Mouse (Mus musculus) lung, embryonic 15.5 days (tissue): Measurements from ENCODE around the gene Trak2. TPM values are rescaled to one million over a fixed set of nuclear protein-coding genes. Genes with fewer than 3 reads are reported as not detected.
A peak's percentile ranks its signal among the peaks of the same experiment; 100 is the strongest.

Experiments
- ATAC-seq: fragments of 200-750 bp; cut with Nextera tagmentation; 2 replicates; pipeline ENCODE4 v1.8.0; 2017; ENCODE audit warnings: moderate number of reproducible peaks, borderline replicate concordance; ENCODE audit not compliant: low FRiP score, low TSS enrichment; ENCODE audit errors: extremely low read depth
- H3K27ac ChIP-seq: fragments of 300-500 bp; sonication (generic); 2 replicates; pipeline ENCODE4 v1.5.1; 2015; ENCODE audit warnings: moderate library complexity, mild to moderate bottlenecking, inconsistent platforms
- H3K27me3 ChIP-seq: fragments of 300-500 bp; sonication (generic); 2 replicates; pipeline ENCODE4 v1.6.1; 2015; ENCODE audit warnings: inconsistent platforms
- H3K36me3 ChIP-seq: fragments of 300-500 bp; sonication (generic); 2 replicates; pipeline ENCODE4 v1.6.1; 2015; ENCODE audit warnings: inconsistent platforms
- H3K4me1 ChIP-seq: fragments of 300-500 bp; sonication (generic); 2 replicates; pipeline ENCODE4 v1.6.1; 2015; ENCODE audit warnings: inconsistent platforms
- H3K4me2 ChIP-seq: fragments of 300-500 bp; sonication (generic); 2 replicates; pipeline ENCODE4 v1.6.1; 2015; ENCODE audit warnings: inconsistent platforms, mild to moderate bottlenecking, moderate library complexity
- H3K4me3 ChIP-seq: fragments of 300-500 bp; sonication (generic); 2 replicates; pipeline ENCODE4 v1.5.1; 2015; ENCODE audit warnings: mild to moderate bottlenecking, inconsistent platforms
- H3K9ac ChIP-seq: fragments of 300-500 bp; sonication (generic); 2 replicates; pipeline ENCODE4 v1.6.1; 2015; ENCODE audit warnings: inconsistent platforms
- H3K9me3 ChIP-seq: fragments of 300-500 bp; sonication (generic); 2 replicates; pipeline ENCODE4 v1.6.1; 2016; ENCODE audit warnings: inconsistent platforms
- WGBS: fragments of 180-500 bp; shearing (Covaris S2); methylation state at CpG from one replicate; pipeline ENCODE4 v1.1.7; 2015; 5-methylcytosine and 5-hydroxymethylcytosine counted together
- polyA plus RNA-seq: library from polyadenylated mRNA; unstranded; fragments of >200 nt; fragmentation: Nextera tagmentation; extraction: Ambion mirVana; gene quantifications from 2 replicates; pipeline ENCODE4 v1.2.1, GENCODE M21; 2015

Gene Trak2
- 14.0 and 14.6 TPM in 2 replicates for polyA plus RNA-seq

- peak within 1 kb of the TSS; percentile 91 for H3K4me2 ChIP-seq
- H3K4me1 ChIP-seq: peaks cover 16% of the 10 kb centered on the region; the same call in 1 of the 2 replicates
- H3K27me3 ChIP-seq: no peaks in the 10 kb centered on the region
- H3K36me3 ChIP-seq: no peaks in the 10 kb centered on the region
- no peaks in the 10 kb centered on the region for H3K9me3 ChIP-seq
- under 1% methylated on average over 69 of the region's 69 CpGs for WGBS
- peak within 1 kb of the TSS; percentile 95 for H3K4me3 ChIP-seq
- peak within 1 kb of the TSS; percentile 92 for H3K9ac ChIP-seq
- peak; percentile 97 for ATAC-seq
- H3K27ac ChIP-seq: peak within 1 kb of the TSS; percentile 86
These were observed at the start of gene Trak2, which contains the start of gene Stradb for GRCm38 (mm10) chr1:58973366-58974221. Trak2 (minus strand) TSS chr1:58973430. Stradb (plus strand) TSS chr1:58973522.

GRCm38 (mm10) chr1:59021556-59021955, 48.3 kb upstream of the Trak2 start:
- Histone ChIP-seq H3K4me3 (no peak overlapping the region), H3K4me2 (no peak overlapping the region), H3K27me3 (no peaks in the 10 kb centered on the region), H3K9me3 (no peaks in the 10 kb centered on the region), H3K36me3 (no peaks in the 10 kb centered on the region), H3K4me1 (no peaks in the 10 kb centered on the region), H3K27ac (no peak overlapping the region), H3K9ac (no peak overlapping the region)
- 73% methylated on average over 3 of the region's 3 CpGs for WGBS
- no peak for ATAC-seq

- H3K9ac ChIP-seq: no peak overlapping the region
- H3K27ac ChIP-seq: no peak overlapping the region
- 21% methylated on average over 4 of the region's 4 CpGs for WGBS
- ATAC-seq: no peak
- no peaks in the 10 kb centered on the region; the same call in 1 of the 2 replicates for H3K4me1 ChIP-seq
- H3K27me3 ChIP-seq: no peaks in the 10 kb centered on the region
- H3K36me3 ChIP-seq: no peaks in the 10 kb centered on the region
- H3K4me2 ChIP-seq: no peak overlapping the region
- H3K9me3 ChIP-seq: no peaks in the 10 kb centered on the region
- no peak overlapping the region for H3K4me3 ChIP-seq
These were observed 36.0 kb upstream of the Trak2 start for GRCm38 (mm10) chr1:59009250-59009649.

- no peak for ATAC-seq
- Histone ChIP-seq H3K4me3 (no peak overlapping the region), H3K9me3 (no peaks in the 10 kb centered on the region), H3K27ac (no peak overlapping the region), H3K4me1 (no peaks in the 10 kb centered on the region), H3K4me2 (no peak overlapping the region), H3K9ac (no peak overlapping the region), H3K36me3 (peaks cover 11% of the 10 kb centered on the region), H3K27me3 (no peaks in the 10 kb centered on the region)
- 87% methylated on average over 5 of the region's 5 CpGs for WGBS
These were observed 22.1 kb upstream of the Trak2 start for GRCm38 (mm10) chr1:58995313-58995712.

GRCm38 (mm10) chr1:58993723-58994122, 20.5 kb upstream of the Trak2 start:
- H3K4me1 ChIP-seq: no peaks in the 10 kb centered on the region
- no peak overlapping the region for H3K4me2 ChIP-seq
- H3K9ac ChIP-seq: no peak overlapping the region
- no peaks in the 10 kb centered on the region for H3K27me3 ChIP-seq
- no peak for ATAC-seq
- H3K9me3 ChIP-seq: no peaks in the 10 kb centered on the region
- H3K36me3 ChIP-seq: peaks cover 14% of the 10 kb centered on the region
- WGBS: 23% methylated on average over 1 of the region's 1 CpGs
- no peak overlapping the region for H3K4me3 ChIP-seq
- no peak overlapping the region for H3K27ac ChIP-seq

DNA sequence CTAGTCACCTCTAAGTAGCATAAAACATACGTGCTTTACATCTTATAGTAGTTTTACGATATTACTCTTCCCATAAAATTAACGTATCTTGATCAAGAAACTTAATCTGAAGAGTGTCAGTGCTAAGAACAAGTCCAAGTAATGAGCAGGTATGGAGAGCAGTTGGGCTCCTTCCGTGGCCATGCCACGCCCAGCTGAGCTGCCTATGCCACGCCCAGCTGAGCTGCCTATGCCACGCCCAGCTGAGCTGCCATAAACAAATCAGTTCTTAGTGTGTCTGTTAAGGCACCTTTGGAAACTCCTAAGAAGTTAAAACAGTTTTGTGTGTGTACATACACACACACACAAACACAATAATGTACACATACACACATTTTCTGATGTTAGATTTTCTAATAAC, 19.9 kb upstream of the Trak2 start:
- Histone ChIP-seq H3K4me3 (no peak overlapping the region), H3K9ac (no peak overlapping the region), H3K27ac (no peak overlapping the region), H3K36me3 (peaks cover 14% of the 10 kb centered on the region), H3K27me3 (no peaks in the 10 kb centered on the region), H3K4me1 (no peaks in the 10 kb centered on the region), H3K9me3 (no peaks in the 10 kb centered on the region), H3K4me2 (no peak overlapping the region)
- no peak for ATAC-seq
- WGBS: 87% methylated on average over 7 of the region's 7 CpGs

DNA sequence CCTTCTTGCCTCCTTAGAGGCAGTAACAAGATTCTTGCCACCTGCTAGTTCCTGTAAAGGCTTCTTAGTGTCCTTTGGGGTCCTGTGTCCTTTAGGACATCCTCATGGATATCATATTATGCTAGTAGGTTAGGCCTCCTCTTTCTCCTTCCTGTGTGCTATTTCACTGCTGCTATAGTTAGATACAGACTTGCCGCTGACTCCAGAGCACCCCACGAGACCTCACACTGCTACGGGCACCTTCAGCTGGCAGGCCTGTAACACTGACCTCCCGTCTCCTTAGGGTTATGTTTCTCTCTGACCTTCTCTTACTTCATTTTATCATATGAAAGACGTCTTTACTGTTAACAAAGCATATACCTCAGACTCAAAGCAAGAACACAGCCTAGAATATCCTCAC, 11.4 kb upstream of the Trak2 start:
- Histone ChIP-seq H3K36me3 (peaks cover 33% of the 10 kb centered on the region), H3K9me3 (no peaks in the 10 kb centered on the region), H3K4me3 (no peak overlapping the region), H3K27me3 (no peaks in the 10 kb centered on the region), H3K27ac (no peak overlapping the region; the same call in 1 of the 2 replicates), H3K4me2 (no peak overlapping the region), H3K9ac (no peak overlapping the region), H3K4me1 (no peaks in the 10 kb centered on the region)
- 84% methylated on average over 5 of the region's 5 CpGs for WGBS
- ATAC-seq: no peak

- Histone ChIP-seq H3K27me3 (no peaks in the 10 kb centered on the region), H3K4me1 (no peaks in the 10 kb centered on the region), H3K9me3 (no peaks in the 10 kb centered on the region), H3K36me3 (peaks cover 29% of the 10 kb centered on the region; the same call in 1 of the 2 replicates), H3K27ac (no peak overlapping the region), H3K9ac (no peak overlapping the region), H3K4me3 (no peak overlapping the region), H3K4me2 (no peak overlapping the region)
- no peak for ATAC-seq
- WGBS: 85% methylated on average over 3 of the region's 3 CpGs
These were observed 9.0 kb upstream of the Trak2 start for GRCm38 (mm10) chr1:58982276-58982675.

DNA sequence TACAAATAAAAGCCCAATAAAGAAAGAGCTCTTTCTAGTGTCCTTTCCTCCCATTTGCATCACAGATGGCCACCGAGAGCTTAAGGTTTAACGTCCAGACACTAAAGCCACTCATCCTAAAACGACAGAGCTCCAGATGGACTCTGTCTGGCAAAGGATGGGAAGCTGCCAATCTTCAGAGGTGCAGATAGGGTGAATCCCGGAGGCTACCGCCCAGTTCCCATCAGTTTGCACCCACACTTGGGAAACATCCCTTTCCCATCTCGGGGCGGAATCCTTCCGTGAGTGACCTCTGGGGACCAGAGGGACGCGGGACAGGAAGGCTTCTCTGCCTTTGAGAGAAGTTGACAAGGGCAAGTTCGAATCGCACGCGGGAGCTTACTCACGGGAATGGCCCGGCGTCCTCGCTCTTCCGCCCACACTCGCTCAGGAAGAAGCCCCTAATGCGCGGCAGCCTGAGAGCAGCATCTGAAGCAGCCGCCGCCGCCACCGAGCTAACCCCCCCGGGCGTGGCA, 322 bp downstream of the Trak2 start:
- under 1% methylated on average over 28 of the region's 28 CpGs for WGBS
- no peaks in the 10 kb centered on the region for H3K9me3 ChIP-seq
- no peak for ATAC-seq
- peak overlapping the region; percentile 77 for H3K27ac ChIP-seq
- no peaks in the 10 kb centered on the region for H3K36me3 ChIP-seq
- H3K4me2 ChIP-seq: peak overlapping the region; percentile 52
- peak overlapping the region; percentile 95 for H3K4me3 ChIP-seq
- peaks cover 16% of the 10 kb centered on the region; the same call in 1 of the 2 replicates for H3K4me1 ChIP-seq
- H3K9ac ChIP-seq: peak overlapping the region; percentile 92
- H3K27me3 ChIP-seq: no peaks in the 10 kb centered on the region

DNA sequence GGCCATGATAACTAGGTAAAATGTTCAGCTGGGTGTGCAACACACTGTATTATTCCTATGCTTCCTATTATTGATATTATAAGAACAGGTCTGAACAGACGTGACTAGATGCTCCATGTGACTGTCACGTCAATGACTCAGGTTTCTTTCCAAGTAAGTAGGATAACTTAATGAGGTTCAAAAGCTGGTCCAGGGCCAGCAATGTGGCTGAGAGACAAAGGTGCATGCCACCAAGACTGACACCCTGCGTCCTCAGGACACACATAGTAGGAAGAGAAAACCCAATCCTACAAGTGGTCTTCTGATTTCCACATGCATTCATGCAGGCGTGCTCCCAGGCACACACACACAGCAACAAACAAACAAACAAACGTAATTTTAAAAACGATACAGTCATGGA, 2.1 kb downstream of the Trak2 start:
- peaks cover 16% of the 10 kb centered on the region; the same call in 1 of the 2 replicates for H3K4me1 ChIP-seq
- no peaks in the 10 kb centered on the region for H3K9me3 ChIP-seq
- 86% methylated on average over 6 of the region's 6 CpGs for WGBS
- ATAC-seq: no peak
- H3K36me3 ChIP-seq: no peaks in the 10 kb centered on the region
- no peak overlapping the region for H3K27ac ChIP-seq
- no peak overlapping the region for H3K4me3 ChIP-seq
- H3K27me3 ChIP-seq: no peaks in the 10 kb centered on the region
- H3K4me2 ChIP-seq: no peak overlapping the region
- H3K9ac ChIP-seq: no peak overlapping the region

- H3K36me3 ChIP-seq: no peaks in the 10 kb centered on the region
- no peak for ATAC-seq
- H3K27ac ChIP-seq: no peak overlapping the region
- H3K9ac ChIP-seq: no peak overlapping the region
- H3K4me3 ChIP-seq: no peak overlapping the region
- 66% methylated on average over 5 of the region's 5 CpGs for WGBS
- H3K9me3 ChIP-seq: no peaks in the 10 kb centered on the region
- no peak overlapping the region for H3K4me2 ChIP-seq
- H3K4me1 ChIP-seq: peaks cover 16% of the 10 kb centered on the region; the same call in 1 of the 2 replicates
- no peaks in the 10 kb centered on the region for H3K27me3 ChIP-seq
These were observed 3.2 kb downstream of the Trak2 start for GRCm38 (mm10) chr1:58970054-58970453.

DNA sequence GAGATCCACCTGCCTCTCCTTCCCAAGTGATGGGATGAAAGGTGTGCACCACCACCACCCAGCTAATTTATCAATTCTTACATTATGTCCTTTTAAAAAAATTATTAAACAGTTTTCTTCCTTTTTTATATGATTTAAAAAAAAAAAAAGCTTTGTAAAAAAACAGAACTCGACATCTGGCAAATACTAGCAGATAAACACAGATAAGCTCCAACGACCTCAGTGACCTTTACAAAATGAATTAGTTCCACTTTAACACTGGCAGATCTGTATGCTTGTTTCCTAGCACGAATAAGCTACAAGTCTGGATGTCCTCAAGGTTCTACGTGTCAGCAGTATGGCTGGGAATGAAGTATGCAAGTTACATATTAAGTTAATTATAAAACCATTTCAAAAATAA, 5.7 kb downstream of the Trak2 start:
- Histone ChIP-seq H3K9ac (no peak overlapping the region), H3K4me3 (no peak overlapping the region), H3K4me1 (peaks cover 10% of the 10 kb centered on the region; the same call in 1 of the 2 replicates), H3K9me3 (no peaks in the 10 kb centered on the region), H3K4me2 (no peak overlapping the region), H3K36me3 (no peaks in the 10 kb centered on the region), H3K27me3 (no peaks in the 10 kb centered on the region), H3K27ac (no peak overlapping the region)
- no peak for ATAC-seq
- 39% methylated on average over 4 of the region's 4 CpGs for WGBS
